Mouse (Mus musculus) bone marrow, adult 2 months (tissue): Measurements from ENCODE around the gene 2610028H24Rik. TPM values are rescaled to one million over a fixed set of nuclear protein-coding genes. Genes with fewer than 3 reads are reported as not detected.

Experiments
- H3K27ac ChIP-seq: fragments of 200-500 bp; 2 replicates; pipeline ENCODE4 v1.5.1; 2012; ENCODE audit warnings: low read depth, mild to moderate bottlenecking, control low read depth, inconsistent platforms, low read length; ENCODE audit not compliant: control insufficient read depth, poor library complexity, insufficient read depth
- H3K4me1 ChIP-seq: fragments of 200-500 bp; 2 replicates; pipeline ENCODE4 v1.6.1; 2011; ENCODE audit warnings: low read length; ENCODE audit not compliant: control insufficient read depth, insufficient read depth
- H3K4me3 ChIP-seq: fragments of 200-500 bp; replicated peaks from 2 replicates; pipeline ENCODE3; 2011; ENCODE audit warnings: mild to moderate bottlenecking, low read depth, low read length, control low read depth; ENCODE audit not compliant: control insufficient read depth
- CTCF ChIP-seq: fragments of 200-500 bp; IDR thresholded peaks from 2 replicates; pipeline ENCODE4 v1.5.1; 2011; ENCODE audit warnings: low read length, control low read depth; ENCODE audit not compliant: control insufficient read depth, insufficient read depth
- POLR2A ChIP-seq: fragments of 200-500 bp; IDR thresholded peaks from 2 replicates; pipeline ENCODE4 v1.6.1; 2011; ENCODE audit warnings: low read depth, mild to moderate bottlenecking, control low read depth, low read length, borderline replicate concordance; ENCODE audit not compliant: control insufficient read depth
- WGBS: fragments of 180-500 bp; shearing (Covaris S2); methylation state at CpG from one replicate; pipeline ENCODE4 v1.1.7; 2018; 5-methylcytosine and 5-hydroxymethylcytosine counted together
- polyA plus RNA-seq: library from polyadenylated mRNA; stranded (reverse); fragments of >200 nt; gene quantifications from 2 replicates; pipeline ENCODE4 v1.2.4, GENCODE M21; 2011; ENCODE audit warnings: low replicate concordance; ENCODE audit not compliant: missing spikeins, insufficient read depth, insufficient read length

Gene 2610028H24Rik
- polyA plus RNA-seq, 1 experiment: not detected

- WGBS: 93% methylated on average over 4 of the region's 4 CpGs
- TF ChIP-seq POLR2A (no peak), CTCF (no peak)
- H3K27ac ChIP-seq: no peak overlapping the region
- H3K4me3 ChIP-seq: no peak overlapping the region
- no peaks in the 10 kb centered on the region for H3K4me1 ChIP-seq
These were observed 48.6 kb downstream of the 2610028H24Rik start for GRCm38 (mm10) chr10:76497522-76497921.

- no peak overlapping the region for H3K27ac ChIP-seq
- no peak overlapping the region for H3K4me3 ChIP-seq
- WGBS: 87% methylated on average over 11 of the region's 11 CpGs
- TF ChIP-seq CTCF (no peak), POLR2A (no peak)
- no peaks in the 10 kb centered on the region for H3K4me1 ChIP-seq
These were observed 55.5 kb downstream of the 2610028H24Rik start for GRCm38 (mm10) chr10:76504271-76504943.

- WGBS: 81% methylated on average over 7 of the region's 7 CpGs
- no peaks in the 10 kb centered on the region for H3K4me1 ChIP-seq
- no peak for TF ChIP-seq CTCF
- TF ChIP-seq POLR2A: no peak
- H3K27ac ChIP-seq: no peak overlapping the region
- no peak overlapping the region for H3K4me3 ChIP-seq
These were observed 57.0 kb downstream of the 2610028H24Rik start for GRCm38 (mm10) chr10:76505865-76506264.

Other genes starting within 250 kb of the 2610028H24Rik start
- gene Prmt2, start 211.2 kb upstream of the 2610028H24Rik start, polyA plus RNA-seq: 2.5 and 4.7 TPM in 2 replicates
- gene S100b, start 195.2 kb upstream of the 2610028H24Rik start, polyA plus RNA-seq: 2.6 and 3.4 TPM in 2 replicates
- gene Dip2a, start 103.8 kb upstream of the 2610028H24Rik start, polyA plus RNA-seq: 1.9 and 2.0 TPM in 2 replicates
- gene AC141477.1, start 8.6 kb upstream of the 2610028H24Rik start, polyA plus RNA-seq: 35.4 TPM in 1 of 2 replicates, not detected in the other
- gene Pcnt, start 6.3 kb upstream of the 2610028H24Rik start, polyA plus RNA-seq: 19.9 and 24.8 TPM in 2 replicates
- gene Mcm3ap, start 19.8 kb downstream of the 2610028H24Rik start, polyA plus RNA-seq: 17.1 and 34.0 TPM in 2 replicates
- 1.5 and 4.2 TPM in 2 replicates for gene Ybey, start 20.0 kb downstream of the 2610028H24Rik start, polyA plus RNA-seq
- gene Lss, start 82.5 kb downstream of the 2610028H24Rik start, polyA plus RNA-seq: 1.4 and 4.6 TPM in 2 replicates
- not detected in 2 replicates for gene Spatc1l, start 113.2 kb downstream of the 2610028H24Rik start, polyA plus RNA-seq
- gene Ftcd, start 126.6 kb downstream of the 2610028H24Rik start, polyA plus RNA-seq: 1.1 and 1.4 TPM in 2 replicates
- 4.7 and 6.2 TPM in 2 replicates for gene Col6a2, start 174.5 kb downstream of the 2610028H24Rik start, polyA plus RNA-seq